Mouse (Mus musculus): ENCODE results near the gene Bfsp2. TPM values are rescaled to one million over a fixed set of nuclear protein-coding genes. Genes with fewer than 3 reads are reported as not detected.

Bfsp2 gene
- polyA plus RNA-seq, 1 experiment from 2014 or later, result 0.54 TPM

- no peak overlapping the region for H3K4me3 ChIP-seq (ENCODE audit: low read depth, low read length)
- H3K4me2 ChIP-seq (replicated peaks; ENCODE audit: low read depth, low read length), result no peak overlapping the region
- no peak for DNase-seq (ENCODE audit: low spot score)
- 95% methylated on average over 6 of the region's 6 CpGs for WGBS
- no peak overlapping the region for H3K9ac ChIP-seq (ENCODE audit: low read depth, low read length)
- no peak for ATAC-seq (ENCODE audit: low FRiP score)
- H3K27ac ChIP-seq (ENCODE audit: low read depth, low read length), result no peak overlapping the region
- no peaks in the 10 kb centered on the region for H3K4me1 ChIP-seq (replicated peaks; ENCODE audit: control insufficient read depth, insufficient read depth, low read length)
- H3K36me3 ChIP-seq (ENCODE audit: control insufficient read depth, insufficient read depth, low read length), result no peaks in the 10 kb centered on the region
- no peaks in the 10 kb centered on the region for H3K9me3 ChIP-seq (ENCODE audit: control insufficient read depth, low read length)
- H3K27me3 ChIP-seq (ENCODE audit: control insufficient read depth, insufficient read depth, low read length), result no peaks in the 10 kb centered on the region
Measured at GRCm38 (mm10) chr9:103389261-103389660, 91.0 kb downstream of the Bfsp2 start.

GRCm38 (mm10) chr9:103387011-103387653 is 93.1 kb downstream of the Bfsp2 start:
- H3K27me3 ChIP-seq (ENCODE audit: control insufficient read depth, insufficient read depth, low read length), result no peaks in the 10 kb centered on the region
- no peak overlapping the region for H3K4me3 ChIP-seq (ENCODE audit: low read depth, low read length)
- no peaks in the 10 kb centered on the region for H3K4me1 ChIP-seq (replicated peaks; ENCODE audit: control insufficient read depth, insufficient read depth, low read length)
- H3K27ac ChIP-seq (ENCODE audit: low read depth, low read length), result no peak overlapping the region
- H3K36me3 ChIP-seq (ENCODE audit: control insufficient read depth, insufficient read depth, low read length), result no peaks in the 10 kb centered on the region
- H3K4me2 ChIP-seq (replicated peaks; ENCODE audit: low read depth, low read length), result no peak overlapping the region
- no peak for DNase-seq (ENCODE audit: low spot score)
- no peaks in the 10 kb centered on the region for H3K9me3 ChIP-seq (ENCODE audit: control insufficient read depth, low read length)
- WGBS, result 68% methylated on average over 10 of the region's 10 CpGs
- ATAC-seq (ENCODE audit: low FRiP score), result no peak
- no peak overlapping the region for H3K9ac ChIP-seq (ENCODE audit: low read depth, low read length)

DNA sequence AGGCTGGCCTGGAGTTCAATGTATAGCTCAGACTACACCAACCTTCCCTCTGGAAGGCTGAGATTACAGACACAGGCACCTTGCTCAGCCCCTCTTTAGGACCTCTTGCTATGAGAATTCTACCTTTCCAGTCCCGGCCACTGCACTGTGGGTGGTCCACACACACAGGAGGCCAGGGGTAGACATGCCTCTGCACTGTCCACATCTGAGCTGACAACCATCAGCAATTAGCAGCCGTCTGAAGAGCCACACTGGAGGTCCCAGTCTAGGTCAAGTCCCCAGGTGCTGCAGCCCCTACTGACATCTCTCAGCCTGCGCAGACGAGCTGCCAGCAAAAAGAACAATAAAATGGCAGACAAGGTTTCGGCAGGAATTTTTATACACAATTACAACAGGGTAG is 93.6 kb downstream of the Bfsp2 start:
- 44% methylated on average over 5 of the region's 5 CpGs for WGBS
- ATAC-seq (ENCODE audit: low FRiP score) (no peak), DNase-seq (ENCODE audit: low spot score) (peak; percentile 16)
- no peak overlapping the region for H3K4me3 ChIP-seq (ENCODE audit: low read depth, low read length)
- H3K9me3 ChIP-seq (ENCODE audit: control insufficient read depth, low read length), result no peaks in the 10 kb centered on the region
- H3K4me1 ChIP-seq (replicated peaks; ENCODE audit: control insufficient read depth, insufficient read depth, low read length), result no peaks in the 10 kb centered on the region
- no peaks in the 10 kb centered on the region for H3K27me3 ChIP-seq (ENCODE audit: control insufficient read depth, insufficient read depth, low read length)
- H3K9ac ChIP-seq (ENCODE audit: low read depth, low read length), result no peak overlapping the region
- no peak overlapping the region for H3K4me2 ChIP-seq (replicated peaks; ENCODE audit: low read depth, low read length)
- H3K27ac ChIP-seq (ENCODE audit: low read depth, low read length), result no peak overlapping the region
- no peaks in the 10 kb centered on the region for H3K36me3 ChIP-seq (ENCODE audit: control insufficient read depth, insufficient read depth, low read length)

DNA sequence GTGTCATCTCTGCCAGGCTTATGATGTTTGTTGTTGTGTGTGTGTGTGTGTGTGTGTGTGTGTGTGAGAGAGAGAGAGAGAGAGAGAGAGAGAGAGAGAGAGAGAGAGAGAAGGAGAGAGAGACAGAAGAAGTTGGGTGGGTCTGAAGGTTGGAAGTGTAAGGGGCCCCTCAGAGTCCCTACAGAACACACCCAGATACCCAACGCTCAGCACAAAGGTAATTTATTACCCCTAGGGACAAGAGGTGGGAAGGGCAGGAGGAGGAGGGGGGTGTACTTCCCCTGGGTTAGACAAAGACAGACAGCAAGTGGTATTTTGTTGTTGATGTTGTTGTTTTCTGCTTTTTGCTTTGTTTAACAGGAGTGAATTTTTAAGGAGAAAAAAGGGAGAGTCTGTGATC is 94.6 kb downstream of the Bfsp2 start:
- no peaks in the 10 kb centered on the region for H3K9me3 ChIP-seq (ENCODE audit: control insufficient read depth, low read length)
- no peak overlapping the region for H3K4me3 ChIP-seq (ENCODE audit: low read depth, low read length)
- H3K36me3 ChIP-seq (ENCODE audit: control insufficient read depth, insufficient read depth, low read length), result no peaks in the 10 kb centered on the region
- H3K27me3 ChIP-seq (ENCODE audit: control insufficient read depth, insufficient read depth, low read length), result no peaks in the 10 kb centered on the region
- no peak for ATAC-seq (ENCODE audit: low FRiP score)
- 22% methylated on average over 1 of the region's 1 CpGs for WGBS
- no peak overlapping the region for H3K4me2 ChIP-seq (replicated peaks; ENCODE audit: low read depth, low read length)
- DNase-seq (ENCODE audit: low spot score), result no peak
- no peak overlapping the region for H3K27ac ChIP-seq (ENCODE audit: low read depth, low read length)
- no peaks in the 10 kb centered on the region for H3K4me1 ChIP-seq (replicated peaks; ENCODE audit: control insufficient read depth, insufficient read depth, low read length)
- H3K9ac ChIP-seq (ENCODE audit: low read depth, low read length), result no peak overlapping the region

- Histone ChIP-seq H3K4me1 (replicated peaks; ENCODE audit: control insufficient read depth, insufficient read depth, low read length) (no peaks in the 10 kb centered on the region), H3K27ac (ENCODE audit: low read depth, low read length) (no peak overlapping the region), H3K4me3 (ENCODE audit: low read depth, low read length) (no peak overlapping the region), H3K4me2 (replicated peaks; ENCODE audit: low read depth, low read length) (no peak overlapping the region), H3K9me3 (ENCODE audit: control insufficient read depth, low read length) (no peaks in the 10 kb centered on the region), H3K9ac (ENCODE audit: low read depth, low read length) (no peak overlapping the region), H3K36me3 (ENCODE audit: control insufficient read depth, insufficient read depth, low read length) (no peaks in the 10 kb centered on the region), H3K27me3 (ENCODE audit: control insufficient read depth, insufficient read depth, low read length) (no peaks in the 10 kb centered on the region)
- DNase-seq (ENCODE audit: low spot score) (no peak), ATAC-seq (ENCODE audit: low FRiP score) (no peak)
- WGBS, result 82% methylated on average over 4 of the region's 4 CpGs
Measured at GRCm38 (mm10) chr9:103384141-103384796, 96.0 kb downstream of the Bfsp2 start.

DNA sequence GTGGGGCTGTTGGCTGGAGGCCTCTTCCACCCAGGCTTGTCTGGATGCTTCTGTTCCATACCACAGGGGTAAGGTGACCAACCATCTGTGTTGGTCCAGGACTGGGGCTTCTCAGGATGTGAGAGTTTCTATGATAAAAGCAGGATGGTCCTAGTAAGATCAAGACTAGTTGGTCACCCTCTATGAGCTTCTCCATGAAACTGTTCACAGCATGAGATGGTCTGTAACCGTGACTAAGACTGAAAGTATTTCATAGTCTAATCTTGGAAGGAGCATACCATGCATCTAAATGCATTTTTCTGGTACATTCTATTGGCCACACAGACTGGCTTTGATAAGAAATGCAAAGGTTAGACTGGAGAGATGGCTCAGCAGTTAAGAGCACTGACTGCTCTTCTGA is 96.6 kb downstream of the Bfsp2 start:
- H3K27me3 ChIP-seq (ENCODE audit: control insufficient read depth, insufficient read depth, low read length), result no peaks in the 10 kb centered on the region
- DNase-seq (ENCODE audit: low spot score), result no peak
- H3K4me1 ChIP-seq (replicated peaks; ENCODE audit: control insufficient read depth, insufficient read depth, low read length), result no peaks in the 10 kb centered on the region
- no peak overlapping the region for H3K27ac ChIP-seq (ENCODE audit: low read depth, low read length)
- H3K9me3 ChIP-seq (ENCODE audit: control insufficient read depth, low read length), result no peaks in the 10 kb centered on the region
- no peak for ATAC-seq (ENCODE audit: low FRiP score)
- H3K36me3 ChIP-seq (ENCODE audit: control insufficient read depth, insufficient read depth, low read length), result no peaks in the 10 kb centered on the region
- no peak overlapping the region for H3K9ac ChIP-seq (ENCODE audit: low read depth, low read length)
- no peak overlapping the region for H3K4me3 ChIP-seq (ENCODE audit: low read depth, low read length)
- 86% methylated on average over 1 of the region's 1 CpGs for WGBS
- H3K4me2 ChIP-seq (replicated peaks; ENCODE audit: low read depth, low read length), result no peak overlapping the region

DNA sequence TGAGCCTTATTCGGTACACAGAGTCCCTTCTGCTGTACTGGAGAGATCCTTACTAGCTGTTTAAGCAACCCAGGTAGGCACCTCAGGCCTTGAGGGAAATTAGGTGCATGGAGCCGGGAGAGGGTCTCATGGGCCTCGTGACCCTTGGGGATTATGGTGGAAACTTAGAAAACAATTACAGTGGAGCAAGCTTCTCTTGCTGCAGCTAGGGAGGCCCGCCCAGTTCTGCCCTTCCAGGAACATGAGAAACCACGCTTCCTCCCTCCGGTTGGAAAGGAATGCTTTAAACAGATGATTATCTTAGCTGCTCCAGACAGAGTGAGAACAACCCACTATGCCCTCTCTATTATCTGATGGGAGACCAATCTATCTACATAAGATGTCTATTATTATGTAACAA is 97.2 kb downstream of the Bfsp2 start:
- Histone ChIP-seq H3K9ac (ENCODE audit: low read depth, low read length) (no peak overlapping the region), H3K4me2 (replicated peaks; ENCODE audit: low read depth, low read length) (no peak overlapping the region), H3K36me3 (ENCODE audit: control insufficient read depth, insufficient read depth, low read length) (no peaks in the 10 kb centered on the region), H3K4me3 (ENCODE audit: low read depth, low read length) (no peak overlapping the region), H3K27ac (ENCODE audit: low read depth, low read length) (no peak overlapping the region), H3K9me3 (ENCODE audit: control insufficient read depth, low read length) (no peaks in the 10 kb centered on the region), H3K4me1 (replicated peaks; ENCODE audit: control insufficient read depth, insufficient read depth, low read length) (no peaks in the 10 kb centered on the region), H3K27me3 (ENCODE audit: control insufficient read depth, insufficient read depth, low read length) (no peaks in the 10 kb centered on the region)
- DNase-seq (ENCODE audit: low spot score), result no peak
- WGBS, result 70% methylated on average over 6 of the region's 6 CpGs
- no peak for ATAC-seq (ENCODE audit: low FRiP score)

- 86% methylated on average over 4 of the region's 4 CpGs for WGBS
- Histone ChIP-seq H3K4me3 (ENCODE audit: low read depth, low read length) (no peak overlapping the region), H3K27me3 (ENCODE audit: control insufficient read depth, insufficient read depth, low read length) (no peaks in the 10 kb centered on the region), H3K36me3 (ENCODE audit: control insufficient read depth, insufficient read depth, low read length) (no peaks in the 10 kb centered on the region), H3K9me3 (ENCODE audit: control insufficient read depth, low read length) (no peaks in the 10 kb centered on the region), H3K9ac (ENCODE audit: low read depth, low read length) (no peak overlapping the region), H3K27ac (ENCODE audit: low read depth, low read length) (no peak overlapping the region), H3K4me1 (replicated peaks; ENCODE audit: control insufficient read depth, insufficient read depth, low read length) (no peaks in the 10 kb centered on the region), H3K4me2 (replicated peaks; ENCODE audit: low read depth, low read length) (no peak overlapping the region)
- ATAC-seq (ENCODE audit: low FRiP score) (no peak), DNase-seq (ENCODE audit: low spot score) (no peak)
Measured at GRCm38 (mm10) chr9:103380566-103380965, 99.7 kb downstream of the Bfsp2 start.

DNA sequence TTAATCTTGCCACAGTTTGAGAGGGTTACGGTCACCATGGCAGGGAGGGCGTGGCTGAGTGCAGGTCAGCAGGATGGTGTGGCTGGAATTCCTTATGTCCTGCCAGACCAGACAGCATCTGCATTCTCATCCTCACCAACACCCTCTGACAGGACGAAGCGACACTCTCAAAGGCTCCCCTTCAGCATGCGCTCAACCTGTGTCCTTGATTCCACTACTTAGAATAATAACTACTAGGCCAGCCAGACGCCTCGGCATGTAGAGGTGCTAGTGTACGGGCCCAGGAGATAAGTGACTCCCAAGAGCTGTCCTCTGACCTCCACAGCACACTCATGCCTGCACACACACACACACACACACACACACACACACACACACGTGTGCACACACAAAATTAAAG is 101.0 kb downstream of the Bfsp2 start:
- no peak overlapping the region for H3K9ac ChIP-seq (ENCODE audit: low read depth, low read length)
- H3K9me3 ChIP-seq (ENCODE audit: control insufficient read depth, low read length), result no peaks in the 10 kb centered on the region
- no peaks in the 10 kb centered on the region for H3K4me1 ChIP-seq (replicated peaks; ENCODE audit: control insufficient read depth, insufficient read depth, low read length)
- H3K4me3 ChIP-seq (ENCODE audit: low read depth, low read length), result no peak overlapping the region
- H3K27ac ChIP-seq (ENCODE audit: low read depth, low read length), result no peak overlapping the region
- no peaks in the 10 kb centered on the region for H3K36me3 ChIP-seq (ENCODE audit: control insufficient read depth, insufficient read depth, low read length)
- ATAC-seq (ENCODE audit: low FRiP score) (no peak), DNase-seq (ENCODE audit: low spot score) (no peak)
- WGBS, result 78% methylated on average over 9 of the region's 9 CpGs
- no peak overlapping the region for H3K4me2 ChIP-seq (replicated peaks; ENCODE audit: low read depth, low read length)
- H3K27me3 ChIP-seq (ENCODE audit: control insufficient read depth, insufficient read depth, low read length), result no peaks in the 10 kb centered on the region
